Mouse (Mus musculus) left cerebral cortex, postnatal 14 days (tissue): Measurements from ENCODE around the gene C5ar1. TPM values are rescaled to one million over a fixed set of nuclear protein-coding genes. Genes with fewer than 3 reads are reported as not detected.

Experiments used
- DNase-seq, 2 experiments: peaks; one replicate each; pipeline ENCODE4 v3.0.0; 2021 to 2022; ENCODE audit warnings: low spot score in 2 of 2, mixed read lengths in 1 of 2
- intact Hi-C: fragments of 180-260 bp; cut with DNase I; formaldehyde crosslinking; loops from one replicate; pipeline ENCODE4 v1.15.1; 2025
- total RNA-seq, 2 experiments: library from RNA; stranded (reverse); gene quantifications; 2 replicates each; pipeline ENCODE4 v1.2.3; 2021

Gene C5ar1
- total RNA-seq, 2 experiments from 2014 or later = 0.70 to 1.7 TPM

- DNase-seq = no peak
- intact Hi-C loops = no loop called here
Measured at GRCm38 (mm10) chr7:16242198-16242597, 17.1 kb downstream of the C5ar1 start.

- no peak for DNase-seq
- intact Hi-C loops = no loop called here
Measured at GRCm38 (mm10) chr7:16241787-16242186, 17.6 kb downstream of the C5ar1 start.

GRCm38 (mm10) chr7:16240978-16241303, 18.4 kb downstream of the C5ar1 start:
- DNase-seq = no peak
- intact Hi-C loops = no loop called here

GRCm38 (mm10) chr7:16240281-16240977, 18.9 kb downstream of the C5ar1 start:
- intact Hi-C loops = no loop called here
- DNase-seq = no peak

- DNase-seq = peak in 1 of 2 experiments; percentile 28
- intact Hi-C loops = no loop called here
Measured at GRCm38 (mm10) chr7:16239554-16239997, 19.8 kb downstream of the C5ar1 start.

- intact Hi-C loops = loop anchor here (5.0 kb wide), 1 partner anchor 32 kb away; no protein-coding TSS in a partner anchor
- no peak for DNase-seq
Measured at GRCm38 (mm10) chr7:16229869-16230268, 29.5 kb downstream of the C5ar1 start.

- peak; percentile 95 to 96 for DNase-seq
- intact Hi-C loops = no loop called here
Measured at GRCm38 (mm10) chr7:16221582-16222272, 37.6 kb downstream of the C5ar1 start, which contains the start of gene Dhx34. TSS of gene Dhx34 (minus strand) at chr7:16222037.

GRCm38 (mm10) chr7:16213986-16214385, 45.4 kb downstream of the C5ar1 start:
- intact Hi-C loops = no loop called here
- no peak for DNase-seq

- DNase-seq = no peak
- intact Hi-C loops = no loop called here
Measured at GRCm38 (mm10) chr7:16213196-16213595, 46.1 kb downstream of the C5ar1 start.

GRCm38 (mm10) chr7:16210862-16211365, 48.4 kb downstream of the C5ar1 start:
- intact Hi-C loops = no loop called here
- no peak for DNase-seq

GRCm38 (mm10) chr7:16208781-16209665, 50.3 kb downstream of the C5ar1 start:
- intact Hi-C loops = loop anchor here (10.0 kb wide), 1 partner anchor 166 kb away; no protein-coding TSS in a partner anchor
- no peak for DNase-seq

- intact Hi-C loops = loop anchor here (10.0 kb wide), 1 partner anchor 167 kb away; no protein-coding TSS in a partner anchor
- peak; percentile 32 to 60 for DNase-seq
Measured at GRCm38 (mm10) chr7:16207496-16207895, 51.8 kb downstream of the C5ar1 start.

- DNase-seq = no peak
- intact Hi-C loops = loop anchor here (10.0 kb wide), 1 partner anchor 168 kb away; no protein-coding TSS in a partner anchor
Measured at GRCm38 (mm10) chr7:16207076-16207475, 52.3 kb downstream of the C5ar1 start.

- DNase-seq = no peak
- intact Hi-C loops = loop anchor here (10.0 kb wide), 1 partner anchor 170 kb away; no protein-coding TSS in a partner anchor
Measured at GRCm38 (mm10) chr7:16204791-16205190, 54.5 kb downstream of the C5ar1 start.

GRCm38 (mm10) chr7:16203505-16203903, 55.8 kb downstream of the C5ar1 start:
- no peak for DNase-seq
- intact Hi-C loops = loop anchor here (10.0 kb wide), 1 partner anchor 171 kb away; no protein-coding TSS in a partner anchor

GRCm38 (mm10) chr7:16202756-16203504, 56.4 kb downstream of the C5ar1 start:
- no peak for DNase-seq
- intact Hi-C loops = loop anchor here (10.0 kb wide), 1 partner anchor 172 kb away; no protein-coding TSS in a partner anchor

GRCm38 (mm10) chr7:16201136-16201535, 58.2 kb downstream of the C5ar1 start:
- DNase-seq = no peak
- intact Hi-C loops = loop anchor here (10.0 kb wide), 1 partner anchor 174 kb away; no protein-coding TSS in a partner anchor

- DNase-seq = no peak
- intact Hi-C loops = no loop called here
Measured at GRCm38 (mm10) chr7:16198540-16198939, 60.8 kb downstream of the C5ar1 start.

GRCm38 (mm10) chr7:16197166-16197565, 62.2 kb downstream of the C5ar1 start:
- no peak for DNase-seq
- intact Hi-C loops = no loop called here
